ENCODE assay signal across 14 mouse cellular contexts in genomic region chr17:79379191-79379590, GRCm38 (mm10). TPM values are rescaled to one million over a fixed set of nuclear protein-coding genes. Genes with fewer than 3 reads are reported as not detected.
DNase-seq lines count a peak whose midpoint lies in the region; ATAC-seq and TF ChIP-seq lines count a peak whose summit lies in the region.
"Had no signal": no experiment of that assay in that cellular context is flagged by ENCODE, and none has a peak within 500 bp of the region (broad histone marks: within the 10 kb centered on the region; RNA-seq: fewer than 3 reads in every experiment).

No protein-coding gene starts in this region.

- no peaks in the 10 kb centered on the region for H3K36me3 ChIP-seq in lung, postnatal 0 days (ENCODE audit: insufficient read depth, low read length)
- H3K36me3 ChIP-seq in small intestine, adult 2 months (ENCODE audit: control insufficient read depth, insufficient read depth, low read length): no peaks in the 10 kb centered on the region
- H3K36me3 ChIP-seq: G1E; intestine, embryonic 15.5 days had no signal

- intact Hi-C loops in gastrocnemius, adult 2 months (cut with DNase I): no loop called here

- TF ChIP-seq CTCF in gastrocnemius, adult 2 months (IDR thresholded peaks at IDR 0.05): no peak
- TF ChIP-seq CTCF in lung, postnatal 0 days (IDR thresholded peaks at IDR 0.05): no peak
- no peak for TF ChIP-seq CTCF in small intestine, adult 2 months (IDR thresholded peaks at IDR 0.05; ENCODE audit: extremely low read depth, insufficient read length, insufficient replicate concordance, low read depth, low read length)

- H3K27ac ChIP-seq in gastrocnemius, adult 2 months: peak overlapping the region; percentile 66
- H3K27ac ChIP-seq in lung, postnatal 0 days (ENCODE audit: low read length): no peak overlapping the region
- 0 out of 2 replicates have a peak overlapping the region, but pooled peaks have one; percentile 37 for H3K27ac ChIP-seq in small intestine, adult 2 months (ENCODE audit: insufficient read depth, low read depth, low read length)
- H3K27ac ChIP-seq: intestine, embryonic 15.5 days had no signal

- H3K9ac ChIP-seq in lung, postnatal 0 days (replicated peaks; ENCODE audit: low read depth): no peak overlapping the region
- H3K9ac ChIP-seq: intestine, embryonic 15.5 days had no signal

- no peak for ATAC-seq in lung, postnatal 0 days
- ATAC-seq: intestine, embryonic 15.5 days had no signal

- no peak overlapping the region; the same call in 1 of the 2 replicates for H3K4me3 ChIP-seq in gastrocnemius, adult 2 months
- H3K4me3 ChIP-seq in lung, postnatal 0 days (ENCODE audit: low read depth, low read length): no peak overlapping the region
- H3K4me3 ChIP-seq in small intestine, adult 2 months (ENCODE audit: low read depth, low read length): no peak overlapping the region
- H3K4me3 ChIP-seq: erythroblast, embryonic 14.5 days; intestine, embryonic 15.5 days had no signal

- TF ChIP-seq EP300 in lung, postnatal 0 days (IDR thresholded peaks at IDR 0.05): no peak

- H3K4me1 ChIP-seq in lung, postnatal 0 days (ENCODE audit: insufficient read depth, low read depth, low read length): no peaks in the 10 kb centered on the region
- H3K4me1 ChIP-seq in small intestine, adult 2 months (ENCODE audit: control insufficient read depth, insufficient read depth, insufficient read length, low read length): no peaks in the 10 kb centered on the region
- H3K4me1 ChIP-seq: intestine, embryonic 15.5 days had no signal

- 59% methylated on average over 5 of the region's 5 CpGs for WGBS in lung, postnatal 0 days
- 64% methylated on average over 5 of the region's 5 CpGs for WGBS in small intestine, adult 2 months

- no peaks in the 10 kb centered on the region for H3K27me3 ChIP-seq in lung, postnatal 0 days (replicated peaks; ENCODE audit: insufficient read depth, low read length)
- no peaks in the 10 kb centered on the region for H3K27me3 ChIP-seq in small intestine, adult 2 months (ENCODE audit: control insufficient read depth, insufficient read depth, low read length)
- H3K27me3 ChIP-seq: intestine, embryonic 15.5 days had no signal

- no peak for DNase-seq in gastrocnemius, adult 2 months
- no peak for DNase-seq in gastrocnemius, adult 18-20 months (ENCODE audit: low spot score)
- DNase-seq in lung, postnatal 25 days (ENCODE audit: low spot score): peak; percentile 36
- DNase-seq in lung, postnatal 0 days (ENCODE audit: low spot score): no peak
- peak; percentile 11 for DNase-seq in kidney, postnatal 14 days
- no peak for DNase-seq in cerebellum, adult 11-12 months
- DNase-seq in layer of hippocampus, postnatal 10 days (ENCODE audit: low spot score in 2 of 2): no peak
- DNase-seq: cerebellum, postnatal 36 days; liver; lung, postnatal 4 days had no signal

- H3K4me2 ChIP-seq in lung, postnatal 0 days (replicated peaks; ENCODE audit: low read depth, low read length): no peak overlapping the region
- H3K4me2 ChIP-seq: intestine, embryonic 15.5 days had no signal

- no peaks in the 10 kb centered on the region for H3K9me3 ChIP-seq in lung, postnatal 0 days (ENCODE audit: low read length)
- H3K9me3 ChIP-seq: intestine, embryonic 15.5 days had no signal

- TF ChIP-seq POLR2A in small intestine, adult 2 months (IDR thresholded peaks at IDR 0.05; ENCODE audit: low read depth, low read length): no peak

RNA-seq across cellular contexts. Expression of gene Cdc42ep3, which starts 24.3 kb away (rescaled TPM):
- 10 to 100 TPM; 38.0 to 47.7 TPM for total RNA-seq in gastrocnemius, adult 2 months (2021)
- total RNA-seq in gastrocnemius, adult 18-20 months (2021): 10 to 100 TPM; 29.1 to 33.7 TPM
- 71.2 and 81.3 TPM in 2 replicates for polyA plus RNA-seq in lung, postnatal 0 days (2015; fragmentation: Nextera tagmentation; extraction: Ambion mirVana)
- 4.4 and 5.0 TPM in 2 replicates for polyA plus RNA-seq in small intestine, adult 2 months (2012; rRNA removed)
- total RNA-seq in layer of hippocampus, postnatal 10 days (2021): 10 to 100 TPM; 13.7 to 16.4 TPM
- polyA plus RNA-seq: G1E had no signal

Comparison
In these comparisons a context has a peak if more than half of its experiments do, and no peak if none do; other contexts are left out.
1. DNase-seq: peak in lung, postnatal 25 days (single experiment) and kidney, postnatal 14 days (single experiment); none in gastrocnemius, adult 2 months (single experiment), gastrocnemius, adult 18-20 months (single experiment), lung, postnatal 0 days (single experiment), cerebellum, adult 11-12 months (single experiment) and layer of hippocampus, postnatal 10 days (0 of 2).